Mouse (Mus musculus) v-Abl transformed pro-B cells (cell line): ENCODE measurements at regions not wholly inside any gene's neighbourhood (a gene's known extent, or its start where the extent isn't known, plus 50 kb on each side); places are given as distances from the start of the nearest gene placed in this dataset.
"Not testable (repeated sequence)": the region's sequence is repeated elsewhere in the genome, so short reads cannot be mapped to it uniquely, and the experiment has no call there.

Source experiments
- in situ Hi-C, 2 experiments: fragments of 400-800 bp; cut with MboI; formaldehyde crosslinking; loops; one replicate each; pipeline ENCODE4 v1.15.1; 2025; ENCODE audit not compliant: unreplicated experiment in 2 of 2

GRCm38 (mm10) chr5:129256136-129256535 lies 159.6 kb downstream of the Adgrd1 start:
- in situ Hi-C loops = no loop called here

GRCm38 (mm10) chr5:129257206-129257605 lies 160.7 kb downstream of the Adgrd1 start:
- in situ Hi-C loops = no loop called here

DNA sequence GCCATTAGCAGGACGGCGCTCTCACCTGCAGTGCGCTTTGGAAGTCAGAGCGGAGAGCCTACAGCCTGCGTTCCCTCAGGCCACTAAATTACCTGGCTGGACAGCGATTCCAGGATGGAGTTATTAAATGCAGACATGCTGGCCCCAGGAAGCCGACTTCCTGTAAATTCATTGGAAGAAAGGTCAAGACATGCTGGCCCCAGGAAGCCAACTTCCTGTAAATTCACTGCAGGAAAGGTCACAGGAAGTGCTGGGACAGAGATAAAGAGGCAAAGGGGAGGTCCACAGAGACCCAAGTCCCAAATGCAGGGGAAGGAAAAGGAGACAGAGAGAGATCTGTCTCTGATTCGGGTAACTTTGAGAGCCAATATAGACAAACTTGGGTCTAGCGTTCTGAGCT lies 164.1 kb downstream of the Adgrd1 start:
- in situ Hi-C loops = no loop called here

GRCm38 (mm10) chr5:129263118-129263517 lies 166.6 kb downstream of the Adgrd1 start:
- in situ Hi-C loops = no loop called here

- in situ Hi-C loops = no loop called here
These were observed 167.8 kb downstream of the Adgrd1 start for GRCm38 (mm10) chr5:129264363-129264762.

DNA sequence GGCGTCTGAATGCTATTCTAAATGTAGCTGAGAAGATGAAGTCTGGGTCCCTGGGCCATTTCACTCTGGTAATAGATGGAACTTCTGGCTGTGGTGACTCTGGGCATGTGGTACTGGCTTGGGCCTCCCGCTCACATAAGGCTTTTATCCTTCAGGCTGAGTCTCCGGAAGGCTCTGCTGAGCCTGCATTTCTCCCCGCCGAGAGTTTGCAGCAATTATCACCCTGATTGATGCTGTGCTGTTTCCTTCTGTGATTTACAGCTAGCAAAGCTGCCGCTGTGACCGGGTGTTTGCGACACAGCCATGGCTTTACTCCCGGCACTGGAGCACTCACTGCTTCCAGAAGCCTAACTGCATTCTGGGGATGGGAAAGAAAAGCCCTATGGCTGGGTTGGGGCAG lies 171.9 kb downstream of the Adgrd1 start:
- in situ Hi-C loops = no loop called here

DNA sequence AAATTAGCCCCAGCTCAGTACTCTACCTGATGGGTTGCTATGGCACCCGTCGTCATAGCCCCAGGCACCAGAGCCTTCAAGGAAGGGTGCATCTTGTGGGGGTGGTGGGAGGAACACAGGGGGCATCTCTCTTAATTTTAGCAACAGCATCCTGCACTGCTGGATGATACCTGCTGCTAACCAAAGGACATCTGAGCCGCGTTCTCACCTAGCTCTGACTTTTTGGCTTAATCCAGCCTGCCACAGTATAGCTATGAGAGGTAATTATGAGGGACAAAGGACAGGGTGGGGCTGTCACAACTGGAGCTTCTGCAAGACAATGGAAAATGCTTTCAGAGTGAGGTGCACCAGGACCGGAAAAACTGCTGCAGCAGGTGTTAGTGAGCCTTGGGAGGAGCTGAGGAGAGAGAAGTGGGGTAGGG lies 173.5 kb downstream of the Adgrd1 start:
- in situ Hi-C loops = no loop called here

GRCm38 (mm10) chr5:129281406-129281805 lies 184.9 kb downstream of the Adgrd1 start:
- in situ Hi-C loops = no loop called here

DNA sequence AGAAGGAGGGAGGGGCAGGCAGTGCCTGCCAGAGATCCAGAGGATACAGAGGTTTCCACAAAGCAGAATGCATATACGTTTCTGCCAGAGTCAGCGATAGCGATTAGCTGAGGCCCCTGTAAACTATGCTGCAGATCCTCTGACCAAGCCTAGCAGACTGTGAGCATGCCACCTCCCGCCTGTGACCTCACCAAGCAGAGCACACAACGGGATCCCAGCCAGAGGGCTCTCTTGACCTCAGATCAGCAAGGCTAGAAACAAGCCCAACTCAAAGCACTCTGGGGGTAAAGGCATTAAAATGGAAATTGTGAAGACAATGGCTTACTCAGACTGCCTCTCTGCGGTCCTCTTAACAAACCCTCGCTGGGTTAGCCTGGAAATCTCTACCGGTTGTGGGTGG lies 185.6 kb downstream of the Adgrd1 start:
- in situ Hi-C loops = no loop called here

GRCm38 (mm10) chr5:129282826-129283225 lies 186.3 kb downstream of the Adgrd1 start:
- in situ Hi-C loops = no loop called here

- in situ Hi-C loops = no loop called here
These were observed 190.9 kb downstream of the Adgrd1 start for GRCm38 (mm10) chr5:129287481-129287880.

DNA sequence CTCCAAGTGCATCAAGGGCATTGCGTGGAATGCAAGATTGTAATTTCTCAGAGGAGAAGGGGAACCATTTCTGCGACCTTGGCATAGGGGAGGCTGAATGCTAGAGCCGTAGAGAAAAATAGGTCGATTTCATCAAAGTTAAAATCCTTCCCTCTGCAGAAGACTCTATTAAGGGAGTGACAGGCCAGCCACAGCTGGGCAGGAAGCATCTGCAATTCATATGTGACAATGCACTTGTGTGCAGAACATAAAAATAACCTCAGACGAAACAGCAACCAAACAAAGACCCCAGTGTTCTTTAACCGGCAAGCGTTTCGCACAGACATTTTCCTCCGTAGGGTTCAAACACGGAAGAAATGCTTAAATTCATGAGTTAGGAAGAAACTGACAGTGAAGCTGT lies 196.3 kb downstream of the Adgrd1 start:
- in situ Hi-C loops = not testable (repeated sequence)

- in situ Hi-C loops = not testable (repeated sequence)
These were observed 198.5 kb downstream of the Adgrd1 start for GRCm38 (mm10) chr5:129294861-129295542.

DNA sequence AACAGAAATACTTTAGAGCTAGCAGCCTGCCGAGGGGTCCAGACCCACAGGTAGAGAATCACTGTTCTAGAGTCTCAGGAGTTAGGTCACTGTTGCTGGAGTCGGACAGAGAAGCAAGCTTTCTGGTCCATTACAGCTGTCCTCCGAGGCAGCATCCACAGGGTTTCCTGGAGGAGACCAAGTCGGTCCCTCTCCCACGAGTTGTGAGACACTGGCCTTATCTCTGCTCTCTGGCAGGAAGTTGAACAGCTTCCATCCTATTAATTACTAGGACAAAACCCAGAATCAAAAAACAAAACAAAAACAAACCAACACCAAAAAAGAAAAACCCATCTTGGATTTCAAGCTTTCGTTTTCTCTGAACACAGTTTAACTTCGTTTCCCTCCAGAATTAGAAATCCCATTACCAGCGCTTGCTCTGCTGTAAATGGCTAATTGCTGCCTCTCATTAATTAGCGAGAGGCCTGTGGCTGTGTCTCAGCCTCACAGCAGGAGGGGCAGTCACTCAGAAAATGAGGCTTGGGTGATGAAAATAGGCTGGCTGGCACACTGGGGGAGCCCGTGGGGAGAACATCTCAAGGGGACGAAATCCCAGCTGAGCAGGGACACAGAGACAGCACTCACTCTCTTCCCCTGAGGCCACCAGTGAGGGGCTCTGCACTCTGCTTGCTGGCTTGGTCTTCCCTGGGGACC lies 201.3 kb downstream of the Adgrd1 start:
- in situ Hi-C loops = no loop called here

GRCm38 (mm10) chr5:129298646-129299455 lies 202.2 kb upstream of the Sfswap start:
- in situ Hi-C loops = no loop called here

GRCm38 (mm10) chr5:129299456-129299765 lies 201.6 kb upstream of the Sfswap start:
- in situ Hi-C loops = no loop called here

- in situ Hi-C loops = no loop called here
These were observed 200.6 kb upstream of the Sfswap start for GRCm38 (mm10) chr5:129300423-129300822.

GRCm38 (mm10) chr5:129315626-129316025 lies 185.4 kb upstream of the Sfswap start:
- in situ Hi-C loops = no loop called here

DNA sequence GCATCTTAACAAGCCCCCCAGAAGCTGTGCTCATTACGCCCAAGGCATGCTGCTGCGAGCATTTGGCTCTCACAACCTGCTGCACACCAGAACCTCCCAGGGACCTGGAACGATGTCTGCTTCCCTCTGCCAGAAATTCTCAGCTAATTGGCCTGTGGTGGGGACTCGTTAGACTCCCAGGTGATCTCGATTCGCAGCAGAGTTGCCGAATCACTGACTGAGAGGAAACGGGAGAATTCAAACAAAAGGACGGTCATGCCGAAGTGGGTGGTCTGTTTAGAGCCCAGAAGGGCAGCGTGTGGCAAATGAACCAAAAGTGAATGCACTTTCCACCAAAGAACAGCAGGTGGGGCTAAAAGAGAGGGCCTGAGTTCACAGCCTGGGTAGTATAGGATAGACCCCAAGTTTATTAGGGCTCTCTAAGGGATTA lies 169.9 kb upstream of the Sfswap start:
- in situ Hi-C loops = no loop called here

DNA sequence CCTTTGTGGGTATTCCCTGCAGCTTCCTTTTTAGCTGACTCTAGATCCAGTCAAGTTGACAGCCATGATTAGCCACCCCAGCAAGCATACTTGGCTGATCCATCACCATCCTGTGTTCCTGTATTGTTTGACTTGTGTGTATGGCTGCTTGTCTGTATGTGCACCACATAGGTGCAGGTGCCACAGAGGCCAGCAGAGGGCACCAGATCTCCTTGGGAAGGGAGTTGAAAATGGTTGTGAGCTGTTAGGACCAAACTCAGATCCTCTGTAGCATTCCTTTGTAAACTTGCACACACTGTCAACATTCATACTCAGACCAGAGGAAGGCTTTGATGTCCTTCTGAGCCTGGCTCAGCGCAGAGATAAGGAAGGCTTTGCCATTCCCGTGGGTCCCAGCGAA lies 169.0 kb upstream of the Sfswap start:
- in situ Hi-C loops = no loop called here

DNA sequence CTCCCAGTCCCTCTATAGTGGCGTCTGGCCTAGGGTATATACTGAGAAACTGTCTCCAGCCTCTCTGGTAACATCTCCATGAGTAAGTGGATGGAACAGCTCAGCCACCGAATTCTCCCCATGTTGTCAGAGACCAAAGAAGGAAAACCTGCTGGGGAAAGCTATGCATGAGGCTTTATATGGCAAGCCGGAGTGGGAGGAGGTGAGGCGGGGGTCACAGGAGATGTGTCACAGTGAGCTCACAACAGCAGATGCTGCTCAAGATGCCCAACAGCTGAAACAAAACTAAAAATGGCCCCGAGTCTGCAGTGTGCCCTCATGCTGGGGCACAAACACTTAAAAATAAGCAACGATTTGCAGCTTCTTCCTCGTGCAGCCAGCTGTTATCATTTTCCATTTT lies 162.5 kb upstream of the Sfswap start:
- in situ Hi-C loops = no loop called here

- in situ Hi-C loops = no loop called here
These were observed 157.0 kb upstream of the Sfswap start for GRCm38 (mm10) chr5:129344038-129344437.
